Mouse (Mus musculus) heart, embryonic 15.5 days (tissue): ENCODE measurements around the gene Pcna. TPM values are rescaled to one million over a fixed set of nuclear protein-coding genes. Genes with fewer than 3 reads are reported as not detected.

Experiments used
- ATAC-seq: fragments of 200-750 bp; cut with Nextera tagmentation; replicated peaks from 2 replicates; pipeline ENCODE4 v1.8.0; 2017; ENCODE audit warnings: low read depth, moderate TSS enrichment; ENCODE audit not compliant: insufficient number of reproducible peaks, insufficient read depth, low FRiP score
- H3K27ac ChIP-seq: fragments of 300-500 bp; sonication (generic); 2 replicates; pipeline ENCODE4 v1.5.1; 2015; ENCODE audit warnings: mild to moderate bottlenecking, inconsistent platforms
- H3K27me3 ChIP-seq: fragments of 300-500 bp; sonication (generic); 2 replicates; pipeline ENCODE4 v1.6.1; 2015; ENCODE audit warnings: inconsistent platforms
- H3K36me3 ChIP-seq: fragments of 300-500 bp; sonication (generic); 2 replicates; pipeline ENCODE4 v1.6.1; 2015; ENCODE audit warnings: mild to moderate bottlenecking, inconsistent platforms
- H3K4me1 ChIP-seq: fragments of 300-500 bp; sonication (generic); replicated peaks from 2 replicates; pipeline ENCODE4 v1.6.1; 2015; ENCODE audit warnings: inconsistent platforms
- H3K4me2 ChIP-seq: fragments of 300-500 bp; sonication (generic); 2 replicates; pipeline ENCODE4 v1.6.1; 2015; ENCODE audit warnings: inconsistent platforms, mild to moderate bottlenecking, moderate library complexity
- H3K4me3 ChIP-seq: fragments of 300-500 bp; sonication (generic); 2 replicates; pipeline ENCODE4 v1.5.1; 2015; ENCODE audit warnings: mild to moderate bottlenecking, inconsistent platforms
- H3K9ac ChIP-seq: fragments of 300-500 bp; sonication (generic); 2 replicates; pipeline ENCODE4 v1.6.1; 2015; ENCODE audit warnings: mild to moderate bottlenecking, inconsistent platforms
- H3K9me3 ChIP-seq: fragments of 300-500 bp; sonication (generic); replicated peaks from 2 replicates; pipeline ENCODE4 v1.6.1; 2016; ENCODE audit warnings: inconsistent platforms
- WGBS: fragments of 180-500 bp; shearing (Covaris S2); methylation state at CpG from one replicate; pipeline ENCODE4 v1.1.7; 2015; ENCODE audit warnings: mixed read lengths; 5-methylcytosine and 5-hydroxymethylcytosine counted together
- polyA plus RNA-seq: library from polyadenylated mRNA; unstranded; fragments of >200 nt; fragmentation: Nextera tagmentation; extraction: Ambion mirVana; gene quantifications from 2 replicates; pipeline ENCODE4 v1.2.1, GENCODE M21; 2015

The Pcna gene
- polyA plus RNA-seq, 1 experiment from 2014 or later: 138 TPM

DNA sequence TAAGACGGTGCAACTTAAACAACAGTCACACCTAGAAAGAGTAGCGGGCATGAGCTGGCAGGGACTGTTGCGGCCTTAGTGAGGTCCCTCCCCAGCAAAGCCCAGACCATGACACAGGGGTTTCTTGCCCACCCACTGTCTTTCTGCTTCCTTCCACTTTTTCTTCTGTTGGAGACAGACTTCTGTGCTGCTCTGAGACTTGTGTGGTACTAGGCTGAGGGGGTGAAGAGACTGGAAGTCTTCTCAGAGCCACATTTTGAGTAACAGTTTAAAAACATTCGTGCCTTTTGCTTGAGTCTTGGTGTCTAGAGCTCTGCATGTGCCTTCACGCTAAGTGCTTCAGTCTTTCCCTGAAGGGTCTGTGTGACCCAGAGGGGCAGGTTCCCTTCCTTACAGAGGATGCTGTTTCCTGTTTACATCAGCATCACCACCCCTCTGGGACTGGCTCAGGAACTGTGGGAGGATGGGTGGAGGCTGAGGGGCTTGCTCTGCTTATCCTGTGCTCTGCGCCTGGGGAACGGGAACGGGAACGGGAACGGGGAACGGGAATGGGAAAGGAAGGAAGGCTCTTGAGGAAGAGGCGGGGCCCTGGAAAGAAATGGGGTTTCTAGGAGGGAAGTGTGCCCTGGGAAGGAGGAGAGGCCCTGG, 31.5 kb upstream of the Pcna start:
- Histone ChIP-seq H3K36me3 (no peaks in the 10 kb centered on the region; the same call in 1 of the 2 replicates), H3K27me3 (no peaks in the 10 kb centered on the region), H3K4me3 (no peak overlapping the region), H3K27ac (peak overlapping the region; percentile 85), H3K4me2 (0 out of 2 replicates have a peak overlapping the region, but pooled peaks have one; percentile 27), H3K4me1 (peaks cover 53% of the 10 kb centered on the region), H3K9ac (no peak overlapping the region), H3K9me3 (no peaks in the 10 kb centered on the region)
- peak; percentile 71 for ATAC-seq
- WGBS: 66% methylated on average over 12 of the region's 12 CpGs

DNA sequence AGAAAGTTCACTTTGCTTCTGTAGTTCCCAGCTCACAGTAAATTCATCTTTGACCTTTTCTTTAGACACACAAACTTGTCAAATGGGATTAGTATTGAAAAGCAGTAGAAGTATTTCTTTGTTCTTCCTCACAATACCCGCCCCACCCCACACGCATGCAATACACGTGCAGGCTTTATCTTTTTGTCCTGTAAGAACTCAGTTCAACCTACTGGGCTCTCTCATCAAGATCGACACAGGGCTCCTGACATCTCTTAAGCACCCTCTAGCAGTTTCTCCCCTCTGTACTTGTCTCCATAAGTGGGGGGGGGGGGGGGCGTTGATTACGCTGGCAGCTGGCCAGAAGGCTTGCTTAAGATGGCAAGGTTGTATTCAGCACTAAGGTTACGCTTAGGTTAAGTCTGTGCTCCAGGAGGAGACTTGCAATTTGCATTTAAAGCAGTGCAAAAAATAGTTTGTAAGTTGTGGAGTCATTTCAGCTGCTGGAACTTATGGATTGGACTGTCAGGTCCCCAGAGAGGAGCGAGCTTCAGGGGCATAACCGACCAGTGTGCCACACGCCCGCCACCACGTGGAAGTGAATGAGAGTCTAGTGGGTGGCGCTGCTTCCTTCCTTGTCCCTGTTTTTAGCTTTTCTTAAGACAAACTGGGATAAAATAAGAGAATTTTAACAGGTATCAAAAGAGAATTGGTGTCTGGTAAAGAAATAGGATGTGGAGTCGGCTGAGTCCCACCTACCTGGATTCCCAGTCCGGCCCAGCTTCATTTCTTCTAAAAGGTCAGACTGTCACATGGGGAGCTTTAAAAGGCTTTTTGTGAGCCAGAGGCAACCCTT, 30.3 kb upstream of the Pcna start:
- Histone ChIP-seq H3K27me3 (no peaks in the 10 kb centered on the region), H3K36me3 (no peaks in the 10 kb centered on the region; the same call in 1 of the 2 replicates), H3K9me3 (no peaks in the 10 kb centered on the region), H3K4me3 (no peak overlapping the region), H3K4me2 (peak overlapping the region; percentile 51), H3K27ac (peak overlapping the region; percentile 85), H3K9ac (no peak overlapping the region), H3K4me1 (peaks cover 59% of the 10 kb centered on the region)
- WGBS: 42% methylated on average over 15 of the region's 15 CpGs
- peak; percentile 43; the same call in 1 of the 2 replicates for ATAC-seq

DNA sequence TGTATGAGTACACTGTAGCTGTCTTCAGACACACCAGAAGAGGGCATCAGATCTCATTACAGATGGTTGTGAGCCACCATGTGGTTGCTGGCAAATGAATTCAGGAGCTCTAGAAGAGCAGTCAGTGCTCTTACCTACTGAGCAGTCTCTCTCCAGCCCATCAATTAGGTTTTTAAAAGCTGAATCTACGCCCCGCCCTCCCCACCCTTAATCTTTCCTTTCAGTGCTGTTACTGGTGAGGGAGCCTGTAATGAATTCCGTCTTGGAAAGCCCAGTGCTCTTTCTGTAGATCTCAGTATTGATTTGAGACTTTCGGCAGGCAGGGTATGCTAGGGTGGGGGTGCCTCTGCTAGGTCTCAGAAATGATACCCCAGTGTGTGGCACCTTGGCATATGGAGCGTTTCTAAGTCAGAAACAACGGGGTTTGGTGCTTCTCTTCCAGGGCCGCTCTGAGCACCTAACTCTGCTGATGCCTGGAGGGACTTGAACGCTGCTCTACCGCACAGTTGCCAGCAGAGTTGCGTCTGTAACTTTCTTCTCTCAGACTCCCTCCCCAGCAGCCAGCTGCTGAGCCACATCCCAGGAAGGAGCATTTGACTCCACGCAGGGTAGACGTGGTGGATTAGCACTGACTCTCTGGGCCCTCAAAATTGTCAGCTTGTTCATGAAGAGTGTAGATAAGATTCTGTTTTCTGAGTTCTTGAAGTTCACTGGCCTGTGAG, 29.5 kb upstream of the Pcna start:
- Histone ChIP-seq H3K4me3 (no peak overlapping the region), H3K9me3 (no peaks in the 10 kb centered on the region), H3K27me3 (no peaks in the 10 kb centered on the region), H3K4me2 (peak overlapping the region; percentile 51), H3K27ac (peak overlapping the region; percentile 85), H3K36me3 (no peaks in the 10 kb centered on the region; the same call in 1 of the 2 replicates), H3K9ac (0 out of 2 replicates have a peak overlapping the region, but pooled peaks have one; percentile 9), H3K4me1 (peaks cover 64% of the 10 kb centered on the region)
- peak; percentile 42; the same call in 1 of the 2 replicates for ATAC-seq
- WGBS: 23% methylated on average over 12 of the region's 12 CpGs

DNA sequence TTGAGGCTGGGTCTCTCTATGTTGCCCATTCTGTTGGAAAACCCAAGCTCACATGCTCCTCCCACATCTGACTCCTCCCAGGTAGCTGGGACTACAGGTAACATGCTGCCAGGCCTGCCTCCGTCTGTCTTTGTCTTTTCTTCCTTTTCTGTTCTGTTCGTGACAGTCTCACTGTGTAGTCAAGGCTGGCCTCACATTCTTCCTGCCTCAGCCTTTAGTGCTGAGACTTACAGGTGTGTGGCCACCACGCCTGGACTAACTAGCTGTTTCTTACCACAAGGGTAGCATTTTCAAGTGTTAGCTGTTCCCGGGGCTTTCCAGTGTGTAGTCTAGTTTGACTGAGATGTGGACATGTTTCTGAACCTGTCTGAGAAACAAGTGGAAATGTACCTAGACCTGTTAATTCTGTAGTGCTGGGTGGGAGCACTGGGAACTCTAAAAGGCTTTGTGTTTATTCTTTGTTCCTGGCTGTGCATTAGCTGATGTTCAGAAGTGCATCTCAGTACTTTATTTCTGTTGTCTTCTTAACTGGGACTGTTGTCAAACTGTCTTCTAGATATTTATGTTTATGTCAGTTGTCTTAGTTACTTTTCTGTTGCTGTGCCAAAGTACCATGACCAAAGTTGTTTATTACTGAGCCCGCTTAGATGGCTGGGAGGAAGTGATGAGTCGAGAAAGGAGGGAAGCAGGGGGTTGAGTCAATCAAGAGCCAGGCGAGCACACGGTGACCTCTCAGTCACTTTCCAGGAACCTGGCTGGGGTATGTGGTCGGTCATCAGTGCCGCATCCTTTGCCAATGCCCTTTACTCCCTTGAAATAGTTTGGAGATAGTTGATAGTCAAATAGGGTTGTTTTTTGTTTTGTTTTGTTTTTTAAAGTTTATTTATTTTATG, 28.7 kb upstream of the Pcna start:
- peak overlapping the region; percentile 85; the same call in 1 of the 2 replicates for H3K27ac ChIP-seq
- no peak for ATAC-seq

DNA sequence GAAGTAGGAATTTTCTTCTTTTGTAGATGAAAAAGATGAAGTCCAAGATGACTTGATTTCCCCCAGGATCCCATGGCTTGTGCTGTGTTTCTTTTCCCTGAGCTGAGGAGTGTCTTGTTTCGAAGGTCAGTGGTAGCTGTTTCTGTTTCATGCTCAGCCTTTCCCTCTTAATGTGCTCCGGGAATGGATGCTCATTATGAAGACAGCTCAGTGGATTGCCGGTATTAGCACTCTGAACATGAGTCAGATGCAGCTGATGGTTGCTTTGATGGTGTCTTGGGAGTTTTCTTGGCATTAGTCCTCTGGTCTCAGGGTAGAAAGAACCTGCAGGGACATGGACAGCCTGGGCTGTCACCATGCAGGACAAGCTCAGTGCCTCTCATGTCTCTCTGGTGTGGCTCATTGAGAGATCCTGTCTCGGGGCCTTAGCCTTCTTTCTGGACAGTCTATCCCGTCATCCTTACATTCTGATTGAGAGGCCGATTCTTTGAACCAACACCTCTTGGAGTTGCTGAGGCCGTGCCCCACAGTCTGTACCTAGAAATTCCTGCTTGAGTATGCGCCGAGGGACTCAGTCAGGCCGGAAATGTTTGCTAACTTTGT, 27.5 kb upstream of the Pcna start:
- no peaks in the 10 kb centered on the region for H3K27me3 ChIP-seq
- peaks cover 56% of the 10 kb centered on the region for H3K4me1 ChIP-seq
- WGBS: 88% methylated on average over 10 of the region's 10 CpGs
- H3K9ac ChIP-seq: no peak overlapping the region
- no peak for ATAC-seq
- no peak overlapping the region for H3K4me3 ChIP-seq
- no peaks in the 10 kb centered on the region; the same call in 1 of the 2 replicates for H3K36me3 ChIP-seq
- H3K27ac ChIP-seq: no peak overlapping the region
- no peak overlapping the region for H3K4me2 ChIP-seq
- no peaks in the 10 kb centered on the region for H3K9me3 ChIP-seq

More for the DNA sequence above, 28.7 kb upstream of the Pcna start:
- Histone ChIP-seq H3K36me3 (no peaks in the 10 kb centered on the region; the same call in 1 of the 2 replicates), H3K9ac (no peak overlapping the region), H3K27me3 (no peaks in the 10 kb centered on the region), H3K4me1 (peaks cover 61% of the 10 kb centered on the region), H3K9me3 (no peaks in the 10 kb centered on the region), H3K4me3 (no peak overlapping the region), H3K4me2 (peak overlapping the region; percentile 51; the same call in 1 of the 2 replicates)
- WGBS: 56% methylated on average over 10 of the region's 10 CpGs

DNA sequence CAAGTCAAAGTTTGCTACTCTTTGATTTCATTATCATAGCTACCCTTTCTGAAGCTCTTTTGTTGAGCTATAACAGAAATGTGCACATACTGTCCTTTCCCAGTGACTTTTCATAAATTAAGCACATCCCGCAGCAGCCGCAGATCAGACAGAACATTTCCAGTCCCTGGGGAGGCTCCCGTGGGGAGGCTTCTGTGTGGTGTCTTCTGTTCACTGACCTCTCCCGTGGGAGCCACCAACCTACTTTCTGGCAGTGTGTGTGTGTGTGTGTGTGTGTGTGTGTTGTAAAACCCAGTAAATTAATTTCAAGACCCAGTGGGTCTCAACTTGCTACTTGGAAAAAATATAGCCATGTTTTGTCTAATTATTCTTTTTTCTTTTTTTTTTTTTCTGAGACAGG, 26.9 kb upstream of the Pcna start:
- H3K9me3 ChIP-seq: no peaks in the 10 kb centered on the region
- no peaks in the 10 kb centered on the region; the same call in 1 of the 2 replicates for H3K36me3 ChIP-seq
- H3K27ac ChIP-seq: no peak overlapping the region
- 81% methylated on average over 4 of the region's 4 CpGs for WGBS
- ATAC-seq: no peak
- no peak overlapping the region for H3K4me2 ChIP-seq
- no peaks in the 10 kb centered on the region for H3K27me3 ChIP-seq
- H3K9ac ChIP-seq: no peak overlapping the region
- H3K4me3 ChIP-seq: no peak overlapping the region
- peaks cover 50% of the 10 kb centered on the region for H3K4me1 ChIP-seq

DNA sequence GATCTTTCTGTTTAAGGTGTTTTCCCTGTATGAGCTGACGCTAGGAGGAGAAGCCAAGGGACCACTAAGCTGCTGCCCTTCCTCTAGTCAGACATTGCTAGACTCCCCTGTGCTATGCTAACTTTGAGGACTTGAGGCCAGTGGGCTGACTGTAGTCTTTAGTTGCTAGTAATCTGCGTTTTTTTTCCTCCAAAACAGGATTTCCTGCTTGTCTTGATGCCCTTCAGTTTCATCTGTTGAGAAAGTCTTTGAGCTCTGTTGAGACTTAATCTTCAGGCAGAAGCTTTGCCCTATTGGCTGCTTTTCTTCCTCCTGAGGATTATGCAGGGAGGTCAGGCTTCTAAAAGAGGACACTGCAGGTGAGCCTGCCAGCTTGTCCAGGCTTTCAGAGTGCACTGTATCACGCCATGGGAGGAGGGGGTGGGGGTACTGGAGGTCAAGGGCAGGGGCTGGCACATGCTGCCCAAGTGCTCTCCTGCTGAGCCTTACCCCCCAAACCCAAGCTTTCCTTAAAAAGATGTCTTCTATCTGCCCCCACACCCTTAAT, 26.3 kb upstream of the Pcna start:
- Histone ChIP-seq H3K4me2 (no peak overlapping the region), H3K9ac (no peak overlapping the region), H3K4me3 (no peak overlapping the region), H3K36me3 (no peaks in the 10 kb centered on the region; the same call in 1 of the 2 replicates), H3K4me1 (peaks cover 45% of the 10 kb centered on the region), H3K9me3 (no peaks in the 10 kb centered on the region), H3K27me3 (no peaks in the 10 kb centered on the region), H3K27ac (no peak overlapping the region)
- no peak for ATAC-seq
- WGBS: 68% methylated on average over 3 of the region's 3 CpGs

DNA sequence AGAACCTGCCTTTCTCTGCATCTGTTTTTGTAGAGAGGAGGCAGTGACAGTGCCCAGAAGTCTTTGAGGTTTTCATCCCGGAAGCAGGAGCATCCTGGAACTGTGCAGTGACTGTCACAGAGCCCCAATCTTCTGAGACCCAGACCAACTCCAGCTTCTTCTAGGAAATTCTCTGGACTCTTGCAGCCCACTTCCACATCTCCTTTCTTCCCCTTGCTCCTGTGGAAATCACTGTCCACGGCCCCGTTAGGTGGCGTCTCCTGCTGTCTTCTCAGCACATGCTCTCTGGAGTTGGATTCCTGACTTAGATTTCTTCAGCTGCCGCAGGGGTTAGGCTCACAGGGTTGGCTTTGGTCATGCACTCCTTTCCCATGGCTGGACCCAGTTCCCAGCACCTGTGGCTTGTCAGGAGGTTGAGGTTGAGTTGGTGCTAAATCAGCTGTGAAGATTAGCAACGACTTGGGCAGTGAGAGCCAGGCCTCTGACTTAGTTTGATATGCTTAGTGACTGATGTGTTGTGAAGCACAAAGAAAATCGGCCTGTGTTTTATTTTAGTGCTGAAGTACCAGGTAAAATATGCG, 25.2 kb upstream of the Pcna start:
- peaks cover 34% of the 10 kb centered on the region for H3K4me1 ChIP-seq
- WGBS: 67% methylated on average over 8 of the region's 8 CpGs
- no peaks in the 10 kb centered on the region for H3K27me3 ChIP-seq
- no peaks in the 10 kb centered on the region for H3K9me3 ChIP-seq
- H3K27ac ChIP-seq: no peak overlapping the region
- H3K9ac ChIP-seq: no peak overlapping the region
- H3K36me3 ChIP-seq: no peaks in the 10 kb centered on the region; the same call in 1 of the 2 replicates
- no peak for ATAC-seq
- H3K4me3 ChIP-seq: no peak overlapping the region
- H3K4me2 ChIP-seq: no peak overlapping the region

DNA sequence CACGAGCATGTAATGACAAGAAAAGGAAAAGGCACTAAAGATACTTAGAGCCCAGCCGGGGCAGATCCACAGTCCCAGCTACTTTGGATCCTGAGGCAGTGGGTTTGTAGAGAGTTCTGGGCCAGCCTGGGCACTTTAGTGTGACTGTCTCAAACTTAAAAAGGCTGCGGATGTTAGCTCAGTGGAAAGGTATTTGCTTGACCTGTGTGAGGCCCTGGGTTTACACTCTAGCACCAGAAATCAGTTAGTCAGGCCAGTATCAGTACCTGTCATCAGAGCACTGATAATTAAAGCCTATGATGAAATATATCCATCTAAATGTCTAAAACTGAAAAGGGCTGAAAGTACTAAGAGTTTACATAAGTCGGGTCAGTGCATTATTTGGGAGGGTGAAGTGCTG, 23.1 kb upstream of the Pcna start:
- Histone ChIP-seq H3K4me2 (no peak overlapping the region), H3K4me3 (no peak overlapping the region), H3K9me3 (no peaks in the 10 kb centered on the region), H3K9ac (no peak overlapping the region), H3K4me1 (peaks cover 13% of the 10 kb centered on the region; the same call in 1 of the 2 replicates), H3K27me3 (no peaks in the 10 kb centered on the region), H3K36me3 (no peaks in the 10 kb centered on the region; the same call in 1 of the 2 replicates), H3K27ac (no peak overlapping the region)
- no peak for ATAC-seq
- 66% methylated on average over 4 of the region's 4 CpGs for WGBS
